Mouse (Mus musculus) hindbrain, embryonic 13.5 days (tissue): ENCODE measurements around the gene Siglec1. TPM values are rescaled to one million over a fixed set of nuclear protein-coding genes. Genes with fewer than 3 reads are reported as not detected.

ENCODE experiments used
- ATAC-seq: fragments of 200-750 bp; cut with Nextera tagmentation; 2 replicates; pipeline ENCODE4 v1.8.0; 2017; ENCODE audit warnings: moderate TSS enrichment; ENCODE audit not compliant: low FRiP score
- H3K27ac ChIP-seq: fragments of 300-500 bp; sonication (generic); 2 replicates; pipeline ENCODE4 v1.5.1; 2015; ENCODE audit warnings: inconsistent platforms, mild to moderate bottlenecking, moderate library complexity
- H3K27me3 ChIP-seq: fragments of 300-500 bp; sonication (generic); 2 replicates; pipeline ENCODE4 v1.6.1; 2015; ENCODE audit warnings: mild to moderate bottlenecking, inconsistent platforms
- H3K36me3 ChIP-seq: fragments of 300-500 bp; sonication (generic); 2 replicates; pipeline ENCODE4 v1.6.1; 2015; ENCODE audit warnings: mild to moderate bottlenecking, inconsistent platforms
- H3K4me1 ChIP-seq: fragments of 300-500 bp; sonication (generic); replicated peaks from 2 replicates; pipeline ENCODE4 v1.6.1; 2015; ENCODE audit warnings: inconsistent platforms
- H3K4me2 ChIP-seq: fragments of 300-500 bp; sonication (generic); 2 replicates; pipeline ENCODE4 v1.6.1; 2015; ENCODE audit warnings: inconsistent platforms, mild to moderate bottlenecking, moderate library complexity
- H3K4me3 ChIP-seq: fragments of 300-500 bp; sonication (generic); 2 replicates; pipeline ENCODE4 v1.5.1; 2015; ENCODE audit warnings: mild to moderate bottlenecking, inconsistent platforms
- H3K9ac ChIP-seq: fragments of 300-500 bp; sonication (generic); 2 replicates; pipeline ENCODE4 v1.6.1; 2015; ENCODE audit warnings: mild to moderate bottlenecking, inconsistent platforms
- H3K9me3 ChIP-seq: fragments of 300-500 bp; sonication (generic); 2 replicates; pipeline ENCODE4 v1.6.1; 2016; ENCODE audit warnings: inconsistent platforms
- WGBS: fragments of 180-500 bp; shearing (Covaris S2); methylation state at CpG from one replicate; pipeline ENCODE4 v1.1.7; 2015; 5-methylcytosine and 5-hydroxymethylcytosine counted together
- polyA plus RNA-seq: library from polyadenylated mRNA; unstranded; fragments of >200 nt; fragmentation: Nextera tagmentation; extraction: Ambion mirVana; gene quantifications from 2 replicates; pipeline ENCODE4 v1.2.1, GENCODE M21; 2015

Siglec1 gene
- polyA plus RNA-seq, 1 experiment from 2014 or later: 0.23 TPM

DNA sequence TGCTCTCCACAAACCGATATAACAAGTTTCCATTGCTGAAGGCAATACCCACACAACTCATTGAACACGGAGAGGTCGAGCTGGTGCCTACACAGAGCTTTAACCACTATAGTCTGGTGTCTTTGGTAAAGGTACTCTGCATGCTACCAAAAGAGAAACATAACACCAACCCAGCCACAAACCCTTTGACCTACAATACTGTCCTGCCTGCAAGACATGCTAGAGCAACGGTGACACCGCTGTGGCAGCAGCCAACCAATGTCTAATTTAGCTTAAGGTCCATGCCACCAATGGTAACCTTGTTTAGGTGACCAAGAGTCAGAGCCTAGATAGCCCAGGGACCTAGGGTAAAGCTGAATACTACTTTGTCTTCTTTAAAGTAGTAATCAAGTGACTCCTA lies 7.0 kb upstream of the Siglec1 start:
- H3K4me3 ChIP-seq: no peak overlapping the region
- H3K36me3 ChIP-seq: no peaks in the 10 kb centered on the region
- H3K9ac ChIP-seq: no peak overlapping the region
- ATAC-seq: no peak
- no peak overlapping the region for H3K27ac ChIP-seq
- H3K9me3 ChIP-seq: no peaks in the 10 kb centered on the region
- H3K4me1 ChIP-seq: no peaks in the 10 kb centered on the region; the same call in 1 of the 2 replicates
- no peak overlapping the region for H3K4me2 ChIP-seq
- WGBS: 84% methylated on average over 5 of the region's 5 CpGs
- H3K27me3 ChIP-seq: no peaks in the 10 kb centered on the region

DNA sequence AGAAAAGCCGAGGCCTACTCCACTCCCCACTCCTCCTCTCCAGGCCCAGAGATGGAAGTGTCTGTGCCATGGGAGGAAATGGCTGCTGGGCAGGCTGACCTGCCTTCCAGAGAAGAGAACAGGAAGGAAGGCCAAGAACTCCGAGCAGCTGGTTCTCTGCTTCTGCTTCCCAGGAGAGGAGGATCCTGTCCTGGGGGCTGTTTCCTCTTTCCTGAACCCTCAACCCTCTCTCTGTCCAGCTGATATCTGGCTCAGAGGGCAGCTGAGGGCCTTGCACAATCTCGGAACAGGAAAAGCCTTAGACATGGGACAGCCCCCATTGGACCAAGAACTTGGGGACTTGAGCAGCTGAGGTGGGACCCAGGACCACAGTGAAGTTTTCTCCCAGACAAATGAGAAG lies 4.3 kb upstream of the Siglec1 start:
- Histone ChIP-seq H3K27ac (no peak overlapping the region), H3K9ac (no peak overlapping the region), H3K4me1 (no peaks in the 10 kb centered on the region), H3K36me3 (no peaks in the 10 kb centered on the region), H3K4me2 (no peak overlapping the region), H3K4me3 (no peak overlapping the region), H3K9me3 (no peaks in the 10 kb centered on the region), H3K27me3 (no peaks in the 10 kb centered on the region)
- ATAC-seq: no peak
- 73% methylated on average over 3 of the region's 3 CpGs for WGBS

DNA sequence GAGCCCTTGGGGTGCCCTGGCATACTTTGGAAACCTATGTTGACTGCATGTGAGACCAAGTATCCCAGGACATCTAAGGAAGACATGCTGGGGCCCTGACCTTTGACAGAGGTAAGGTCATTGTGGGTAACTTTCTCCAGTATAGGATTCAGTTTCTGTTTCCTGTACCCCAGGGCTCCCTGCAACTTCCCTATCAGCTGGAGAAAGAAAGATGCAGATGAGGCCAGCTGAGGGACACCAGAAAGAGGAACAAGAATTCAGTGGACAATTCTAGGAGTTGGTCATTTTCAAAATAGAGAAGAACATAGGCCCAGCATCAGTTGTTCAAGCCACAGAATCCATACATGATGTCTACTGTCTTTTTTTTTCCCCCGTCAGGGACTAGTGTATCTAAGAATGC lies 3.1 kb upstream of the Siglec1 start:
- Histone ChIP-seq H3K4me3 (no peak overlapping the region), H3K36me3 (no peaks in the 10 kb centered on the region), H3K27me3 (no peaks in the 10 kb centered on the region), H3K4me1 (no peaks in the 10 kb centered on the region), H3K9me3 (no peaks in the 10 kb centered on the region), H3K4me2 (no peak overlapping the region), H3K27ac (no peak overlapping the region), H3K9ac (no peak overlapping the region)
- ATAC-seq: no peak
- WGBS: 93% methylated on average over 1 of the region's 1 CpGs

DNA sequence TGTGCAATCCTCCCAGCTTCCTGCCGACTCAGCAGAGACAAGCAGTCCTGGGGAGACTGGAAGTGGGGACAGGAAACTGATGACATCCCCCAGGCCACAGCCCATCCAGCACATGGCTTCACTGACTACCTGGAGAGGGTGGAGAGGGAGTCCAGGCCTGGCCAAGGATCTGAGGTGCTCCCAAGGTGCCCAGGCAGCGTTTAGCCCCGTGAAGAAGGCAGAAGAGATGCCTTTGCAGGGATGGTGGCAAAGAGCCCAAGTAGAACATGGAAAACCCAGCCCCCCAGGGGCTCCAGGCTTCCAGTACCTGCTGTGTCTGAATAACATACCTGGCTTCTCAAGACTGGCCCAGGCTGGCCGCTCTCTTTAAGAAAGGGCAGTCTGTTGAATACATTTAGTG lies 2.0 kb upstream of the Siglec1 start:
- WGBS: 76% methylated on average over 4 of the region's 4 CpGs
- no peak for ATAC-seq

DNA sequence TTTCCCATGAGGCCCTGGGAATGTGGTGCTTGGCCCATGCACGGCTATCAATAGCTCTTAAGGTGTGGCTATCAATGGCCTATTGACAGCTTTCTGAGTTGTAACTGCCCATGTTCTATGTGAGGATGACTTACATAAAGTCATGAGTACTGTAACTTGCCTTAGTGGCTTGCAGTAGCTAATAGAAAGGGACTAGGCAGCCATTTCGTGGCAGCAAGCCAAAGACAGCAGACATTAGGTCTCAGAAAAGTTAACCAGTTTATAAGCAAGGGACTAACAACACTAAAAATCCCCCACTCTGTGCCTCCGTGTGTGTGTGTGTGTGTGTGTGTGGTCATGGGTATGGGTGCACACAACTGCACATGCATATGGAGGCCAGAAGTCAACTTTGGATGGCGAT lies 2.4 kb downstream of the Siglec1 start:
- 92% methylated on average over 4 of the region's 4 CpGs for WGBS

More for the DNA sequence above, 2.0 kb upstream of the Siglec1 start:
- no peaks in the 10 kb centered on the region for H3K36me3 ChIP-seq
- H3K27me3 ChIP-seq: no peaks in the 10 kb centered on the region
- H3K4me1 ChIP-seq: no peaks in the 10 kb centered on the region
- H3K4me2 ChIP-seq: no peak overlapping the region
- no peaks in the 10 kb centered on the region for H3K9me3 ChIP-seq
- H3K4me3 ChIP-seq: no peak overlapping the region
- H3K27ac ChIP-seq: no peak overlapping the region
- H3K9ac ChIP-seq: 0 out of 2 replicates have a peak overlapping the region, but pooled peaks have one; percentile 0

DNA sequence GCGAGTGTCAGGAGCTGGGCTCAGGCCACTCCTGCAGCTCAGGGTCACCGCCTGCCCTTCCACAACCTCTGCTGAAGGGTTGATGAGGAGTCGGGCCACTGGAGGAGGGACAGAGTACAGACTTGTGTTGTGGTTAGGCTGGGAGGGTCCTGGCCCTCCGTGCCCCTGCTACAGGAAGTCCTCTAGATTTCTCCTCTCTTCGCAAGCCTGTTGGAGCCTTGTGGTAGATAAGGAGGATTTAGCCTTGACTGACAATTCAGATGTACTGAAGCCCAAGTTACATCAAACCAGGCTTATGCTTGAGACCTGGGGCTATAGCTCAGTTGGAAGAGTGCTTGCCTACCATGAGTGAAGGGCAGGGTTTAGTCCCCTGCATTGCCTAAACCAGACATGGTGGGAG lies 6.1 kb downstream of the Siglec1 start:
- ATAC-seq: no peak
- 87% methylated on average over 5 of the region's 5 CpGs for WGBS

More for the DNA sequence above, 2.4 kb downstream of the Siglec1 start:
- Histone ChIP-seq H3K9me3 (no peaks in the 10 kb centered on the region), H3K4me1 (no peaks in the 10 kb centered on the region), H3K27me3 (no peaks in the 10 kb centered on the region), H3K4me2 (no peak overlapping the region), H3K27ac (no peak overlapping the region), H3K9ac (no peak overlapping the region), H3K36me3 (no peaks in the 10 kb centered on the region), H3K4me3 (no peak overlapping the region)
- no peak for ATAC-seq

DNA sequence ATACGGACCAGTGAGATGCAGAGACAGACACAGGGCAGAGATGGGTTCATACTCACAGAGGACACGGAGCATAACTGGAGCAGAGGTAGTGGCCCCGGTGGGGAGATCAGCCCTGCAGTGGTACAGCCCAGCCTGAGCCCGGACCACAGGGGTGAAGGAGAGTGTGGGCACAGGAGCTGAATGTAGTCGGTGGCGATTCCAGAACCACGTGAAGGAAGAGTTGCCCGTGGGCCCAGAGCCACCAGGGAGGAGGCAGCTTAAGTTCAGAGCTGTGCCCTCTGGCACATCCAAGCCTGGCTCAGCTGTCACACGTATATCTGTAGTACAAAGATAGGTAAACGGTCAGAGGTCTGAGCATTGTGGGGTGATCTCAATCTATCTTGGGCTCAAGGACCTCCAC lies 14.0 kb downstream of the Siglec1 start:
- no peak for ATAC-seq
- Histone ChIP-seq H3K36me3 (no peaks in the 10 kb centered on the region), H3K4me2 (no peak overlapping the region), H3K9me3 (no peaks in the 10 kb centered on the region), H3K27me3 (0 out of 2 replicates have a peak, but pooled peaks cover 2% of the 10 kb centered on the region), H3K9ac (no peak overlapping the region), H3K4me1 (no peaks in the 10 kb centered on the region), H3K4me3 (no peak overlapping the region), H3K27ac (no peak overlapping the region)
- WGBS: 89% methylated on average over 10 of the region's 10 CpGs

More for the DNA sequence above, 6.1 kb downstream of the Siglec1 start:
- no peaks in the 10 kb centered on the region for H3K4me1 ChIP-seq
- H3K9ac ChIP-seq: no peak overlapping the region
- H3K4me2 ChIP-seq: no peak overlapping the region
- H3K9me3 ChIP-seq: no peaks in the 10 kb centered on the region
- H3K4me3 ChIP-seq: no peak overlapping the region
- H3K27me3 ChIP-seq: no peaks in the 10 kb centered on the region
- no peak overlapping the region for H3K27ac ChIP-seq
- H3K36me3 ChIP-seq: no peaks in the 10 kb centered on the region

DNA sequence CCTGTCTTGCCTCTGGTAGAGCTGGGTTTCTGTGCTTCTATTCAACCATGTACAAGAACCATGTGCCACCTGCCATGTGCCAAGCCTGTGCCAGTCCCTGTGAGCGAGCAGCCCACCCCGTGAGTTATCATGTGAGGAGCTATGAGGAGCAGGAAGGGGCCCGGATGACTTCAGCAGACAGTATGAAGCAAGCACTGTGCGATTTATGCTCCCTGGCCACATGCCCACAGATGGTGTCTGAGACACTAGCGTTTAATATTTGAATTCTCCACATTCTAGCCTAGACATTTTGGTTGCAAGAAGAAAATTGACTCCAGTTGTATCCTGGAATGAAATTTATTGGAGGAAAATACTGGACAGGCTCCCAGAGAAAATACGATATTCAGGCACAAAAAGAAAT lies 19.1 kb downstream of the Siglec1 start:
- no peak overlapping the region for H3K4me2 ChIP-seq
- 80% methylated on average over 6 of the region's 6 CpGs for WGBS
- H3K9me3 ChIP-seq: no peaks in the 10 kb centered on the region
- no peak overlapping the region for H3K27ac ChIP-seq
- ATAC-seq: no peak
- no peak overlapping the region for H3K4me3 ChIP-seq
- peaks cover 11% of the 10 kb centered on the region for H3K4me1 ChIP-seq
- no peaks in the 10 kb centered on the region for H3K36me3 ChIP-seq
- H3K9ac ChIP-seq: no peak overlapping the region
- peaks cover 33% of the 10 kb centered on the region for H3K27me3 ChIP-seq

DNA sequence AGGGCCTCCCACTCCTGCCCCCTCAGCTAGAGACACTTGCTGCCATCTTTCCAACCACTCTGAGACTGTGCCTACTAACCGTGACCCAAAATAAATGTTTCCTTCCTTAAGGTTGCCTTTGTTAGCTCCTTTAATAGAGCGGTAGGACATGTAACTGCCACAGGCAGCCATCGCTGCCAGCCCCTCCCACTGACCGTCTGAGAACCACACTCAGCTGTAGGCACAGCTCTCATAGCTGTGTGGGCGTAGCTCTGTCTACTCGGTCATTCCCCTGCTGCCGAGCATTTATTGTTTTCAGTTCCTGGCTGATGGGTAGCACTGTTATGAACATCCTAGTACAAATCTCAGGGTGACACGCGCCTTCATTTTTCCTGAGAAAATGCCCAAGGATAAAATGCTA lies 20.2 kb downstream of the Siglec1 start:
- Histone ChIP-seq H3K4me1 (peaks cover 11% of the 10 kb centered on the region), H3K4me3 (no peak overlapping the region), H3K9ac (no peak overlapping the region), H3K27me3 (peaks cover 44% of the 10 kb centered on the region), H3K4me2 (no peak overlapping the region), H3K27ac (no peak overlapping the region), H3K36me3 (no peaks in the 10 kb centered on the region), H3K9me3 (no peaks in the 10 kb centered on the region)
- no peak for ATAC-seq
- WGBS: 70% methylated on average over 9 of the region's 9 CpGs

DNA sequence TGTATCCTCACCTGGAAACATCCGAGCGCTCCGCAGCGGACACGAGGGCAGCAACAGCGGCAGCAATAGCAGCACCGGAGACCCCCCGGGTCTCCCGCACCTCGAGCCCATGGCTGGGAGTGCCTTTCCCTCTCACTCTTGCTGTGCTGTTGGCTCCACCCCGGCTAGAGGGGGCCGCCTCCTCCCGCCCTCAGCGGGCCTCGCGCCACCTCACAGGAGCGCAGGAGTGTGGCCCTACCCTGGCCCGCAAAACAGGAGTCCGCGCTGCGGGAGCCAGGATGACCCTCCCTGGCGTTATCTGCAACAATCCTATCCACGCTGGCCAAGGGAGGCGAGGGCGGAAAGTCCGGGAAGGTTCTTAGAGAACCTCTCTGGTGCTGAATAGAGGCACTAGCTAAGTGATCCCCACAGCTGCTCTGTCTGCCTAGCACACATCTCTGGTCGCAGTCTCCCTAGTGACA lies 23.1 kb downstream of the Siglec1 start, which contains the start of gene Adam33:
Gene Adam33, minus strand, starts transcription at position 411 of the 461 bp plus-strand sequence.
- no peak within 1 kb of the TSS for H3K27ac ChIP-seq
- peak within 1 kb of the TSS; percentile 53 for H3K4me2 ChIP-seq
- no peak for ATAC-seq
- H3K4me3 ChIP-seq: peak within 1 kb of the TSS; percentile 30
- H3K9ac ChIP-seq: peak within 1 kb of the TSS; percentile 53; the same call in 1 of the 2 replicates
- WGBS: 3% methylated on average over 23 of the region's 27 CpGs
- H3K27me3 ChIP-seq: peaks cover 48% of the 10 kb centered on the region
- H3K4me1 ChIP-seq: peaks cover 17% of the 10 kb centered on the region
- H3K36me3 ChIP-seq: no peaks in the 10 kb centered on the region
- no peaks in the 10 kb centered on the region for H3K9me3 ChIP-seq

DNA sequence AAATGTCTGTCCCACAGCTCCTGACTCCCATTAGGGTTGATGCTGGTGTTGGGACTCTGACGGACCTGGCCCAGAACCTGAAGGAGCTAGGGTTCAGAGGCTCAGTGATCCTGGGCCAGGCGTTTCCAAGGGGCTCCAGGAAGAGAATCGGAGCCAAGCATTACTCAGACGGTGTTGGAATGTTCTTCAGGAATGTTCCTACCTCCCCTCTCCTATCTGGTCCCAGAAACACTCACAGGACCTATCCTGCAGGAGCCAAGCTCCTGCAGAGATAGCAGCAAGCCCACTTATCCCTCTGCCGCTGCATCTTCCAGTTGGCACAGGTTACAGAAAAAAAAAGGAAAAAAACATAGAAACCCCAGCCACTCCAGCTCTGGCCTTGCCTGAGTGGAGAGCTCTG lies 25.0 kb downstream of the Siglec1 start:
- H3K9ac ChIP-seq: no peak overlapping the region
- no peaks in the 10 kb centered on the region for H3K9me3 ChIP-seq
- H3K27me3 ChIP-seq: peaks cover 54% of the 10 kb centered on the region
- H3K4me1 ChIP-seq: peaks cover 17% of the 10 kb centered on the region
- no peak for ATAC-seq
- H3K4me3 ChIP-seq: no peak overlapping the region
- no peaks in the 10 kb centered on the region for H3K36me3 ChIP-seq
- WGBS: 75% methylated on average over 5 of the region's 5 CpGs
- H3K4me2 ChIP-seq: no peak overlapping the region
- H3K27ac ChIP-seq: no peak overlapping the region

DNA sequence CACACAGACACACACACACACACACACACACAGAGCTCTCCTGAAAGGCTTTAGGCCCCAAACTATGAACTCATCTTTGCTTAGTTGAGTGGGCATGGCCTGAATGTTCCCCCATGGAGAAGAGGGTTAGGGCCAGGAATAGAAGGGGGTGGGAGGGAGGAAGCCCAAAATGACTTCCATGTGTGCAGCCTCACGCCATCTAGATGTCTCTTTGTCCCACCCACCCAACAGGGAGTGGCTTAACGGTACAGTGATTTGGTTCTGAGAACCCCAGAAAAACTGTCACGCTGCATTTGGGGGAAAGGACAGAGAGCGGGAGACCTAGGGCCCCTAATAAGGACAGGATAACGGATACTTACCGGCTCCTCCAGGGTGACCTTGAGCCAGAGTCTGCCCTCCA lies 25.8 kb downstream of the Siglec1 start:
- H3K4me1 ChIP-seq: peaks cover 24% of the 10 kb centered on the region
- H3K27ac ChIP-seq: no peak overlapping the region
- 55% methylated on average over 6 of the region's 6 CpGs for WGBS
- no peaks in the 10 kb centered on the region for H3K36me3 ChIP-seq
- no peaks in the 10 kb centered on the region for H3K9me3 ChIP-seq
- H3K27me3 ChIP-seq: peaks cover 56% of the 10 kb centered on the region
- H3K9ac ChIP-seq: no peak overlapping the region
- no peak overlapping the region for H3K4me2 ChIP-seq
- no peak for ATAC-seq
- H3K4me3 ChIP-seq: no peak overlapping the region

DNA sequence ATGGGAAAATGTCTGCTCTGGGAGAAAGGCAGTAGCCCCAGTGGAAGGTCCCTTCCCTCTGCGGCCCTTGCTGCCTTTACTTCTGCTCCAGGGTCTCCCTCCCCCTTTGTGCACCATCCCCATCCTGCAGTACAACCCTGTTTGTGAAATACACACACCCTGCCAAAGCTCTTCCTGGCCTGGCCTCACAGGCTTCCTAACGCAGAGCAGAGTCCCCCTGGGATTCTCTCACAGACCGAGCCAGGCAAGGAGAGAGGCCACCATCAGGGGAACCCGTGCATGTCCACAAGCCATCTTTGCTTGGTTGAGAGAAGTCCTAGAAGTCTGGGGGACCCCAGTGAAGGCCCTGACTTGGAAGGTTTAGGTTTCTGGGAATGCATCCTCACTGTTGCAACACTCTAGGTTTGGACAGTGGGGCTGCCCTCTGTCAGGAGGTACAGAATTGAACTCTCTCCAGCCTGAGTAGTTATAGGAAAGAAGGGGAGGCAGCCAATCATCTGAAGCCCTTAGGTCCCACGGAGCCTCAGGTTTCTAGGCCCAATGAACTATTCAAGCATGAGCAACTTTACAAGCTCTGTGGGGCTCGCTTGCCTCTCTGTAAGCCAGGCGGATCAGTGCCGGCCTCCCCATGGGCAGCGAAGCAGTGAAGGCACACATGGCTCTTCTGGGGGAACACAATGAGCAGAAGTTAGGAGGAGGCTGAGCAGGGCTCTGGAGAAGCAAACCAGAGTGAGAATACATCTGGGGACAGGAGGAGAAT lies 26.6 kb downstream of the Siglec1 start:
- H3K9me3 ChIP-seq: no peaks in the 10 kb centered on the region
- no peak overlapping the region for H3K4me3 ChIP-seq
- 64% methylated on average over 9 of the region's 9 CpGs for WGBS
- peaks cover 65% of the 10 kb centered on the region for H3K27me3 ChIP-seq
- H3K36me3 ChIP-seq: no peaks in the 10 kb centered on the region
- no peak overlapping the region for H3K9ac ChIP-seq
- peaks cover 31% of the 10 kb centered on the region for H3K4me1 ChIP-seq
- no peak overlapping the region for H3K4me2 ChIP-seq
- no peak for ATAC-seq
- no peak overlapping the region for H3K27ac ChIP-seq
